Mouse (Mus musculus): ENCODE results near the gene Acvrl1. TPM values are rescaled to one million over a fixed set of nuclear protein-coding genes. Genes with fewer than 3 reads are reported as not detected.
A peak's percentile ranks its signal among the peaks of the same experiment; 100 is the strongest.

Gene Acvrl1
- polyA plus RNA-seq (2015; fragmentation: Nextera tagmentation; extraction: Ambion mirVana) = 2.3 and 2.6 TPM in 2 replicates

DNA sequence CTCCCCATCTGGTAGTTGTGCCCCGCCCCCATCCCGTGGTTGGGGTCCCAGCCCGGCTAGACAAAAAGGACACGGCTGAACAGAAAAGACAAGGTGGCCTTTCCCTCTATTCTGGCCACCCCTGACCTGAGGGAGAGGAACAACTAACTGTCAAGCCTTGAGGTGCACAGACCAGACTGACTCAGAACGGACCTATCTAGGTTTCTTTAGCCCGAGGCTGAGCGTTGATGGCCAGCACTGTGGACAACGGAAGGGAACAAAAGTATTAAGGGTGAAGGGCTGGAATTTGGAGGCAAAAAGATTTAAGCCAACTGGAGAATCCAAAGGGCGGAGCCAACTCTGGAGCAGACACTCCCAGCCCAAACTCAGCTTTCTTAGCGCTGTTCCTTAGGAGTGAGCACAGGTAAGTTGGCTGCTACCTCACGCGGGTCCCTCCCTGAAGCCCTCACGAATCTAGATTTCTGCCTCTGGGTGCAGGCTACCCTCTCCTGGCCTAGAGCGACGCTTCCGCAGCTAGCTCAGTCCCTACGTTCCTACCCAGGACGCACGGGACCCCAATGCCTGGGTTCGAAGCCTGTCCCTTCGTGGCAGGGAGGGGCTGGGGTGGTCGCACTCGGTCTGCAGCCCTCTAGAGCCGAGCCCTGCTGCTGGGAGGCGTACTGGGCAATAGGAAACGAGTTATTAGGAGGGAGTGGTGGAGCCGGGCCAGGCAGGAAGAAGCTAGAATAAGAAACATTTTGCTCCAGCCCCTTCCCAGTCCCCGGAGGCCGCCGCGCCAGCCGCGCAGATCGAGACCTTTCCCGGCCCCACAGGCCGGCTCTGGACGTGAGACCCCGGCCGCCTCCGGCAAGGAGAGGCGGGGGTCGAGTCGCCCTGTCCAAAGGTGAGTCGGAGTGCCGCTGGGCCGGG, at the start of gene Acvrl1:
Gene Acvrl1, plus strand, starts transcription at position 342 of the 909 bp plus-strand sequence.
- no peak for DNase-seq
- no peak for ATAC-seq
- WGBS (ENCODE audit: insufficient replicate concordance) = 4% methylated on average over 46 of the region's 46 CpGs

DNA sequence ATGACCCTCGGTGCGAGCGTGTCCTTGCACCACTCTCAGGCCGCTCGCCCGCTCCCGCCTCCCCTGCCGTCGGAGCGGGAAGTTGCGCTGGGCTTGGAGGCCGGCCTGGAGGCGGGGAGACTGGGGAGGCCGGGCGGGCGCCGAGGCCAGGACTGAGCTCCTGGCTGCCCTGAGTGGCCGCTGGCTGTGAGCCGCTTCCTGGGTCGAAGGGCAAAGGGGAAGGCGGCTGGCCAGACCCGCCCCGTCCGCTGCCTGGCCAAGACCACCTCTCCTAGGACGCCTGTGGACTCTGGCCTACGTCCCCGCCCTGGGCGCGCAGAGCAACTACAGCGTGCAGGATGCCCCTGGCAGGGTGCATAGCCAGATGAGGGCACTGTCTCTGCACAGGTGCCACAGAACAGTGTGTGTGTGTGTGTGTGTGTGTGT, 49.6 kb upstream of the Acvrl1 start:
- Histone ChIP-seq H3K4me3 (ENCODE audit: low read depth, low read length) (peak overlapping the region; percentile 61), H3K4me2 (ENCODE audit: low read depth, low read length) (peak overlapping the region; percentile 71), H3K36me3 (replicated peaks; ENCODE audit: insufficient read depth, low read length) (no peaks in the 10 kb centered on the region), H3K27ac (ENCODE audit: low read depth) (peak overlapping the region; percentile 88), H3K4me1 (ENCODE audit: insufficient read depth) (no peaks in the 10 kb centered on the region), H3K9me3 (ENCODE audit: low read length) (no peaks in the 10 kb centered on the region), H3K27me3 (ENCODE audit: insufficient read depth, low read length) (peaks cover 14% of the 10 kb centered on the region), H3K9ac (replicated peaks) (peak overlapping the region; percentile 70; the same call in 1 of the 2 replicates)
- DNase-seq = peak; percentile 85
- peak; percentile 92 for ATAC-seq
- TF ChIP-seq CTCF (IDR thresholded peaks at IDR 0.05; ENCODE audit: low read depth) = peak; percentile 61
- TF ChIP-seq EP300 (IDR thresholded peaks at IDR 0.05; ENCODE audit: low read depth) = no peak
- 7% methylated on average over 23 of the region's 30 CpGs for WGBS (ENCODE audit: insufficient replicate concordance)

More for the DNA sequence above, at the start of gene Acvrl1:
- Histone ChIP-seq H3K4me1 (ENCODE audit: insufficient read depth) (peaks cover 12% of the 10 kb centered on the region), H3K9me3 (ENCODE audit: low read length) (no peaks in the 10 kb centered on the region), H3K4me2 (ENCODE audit: low read depth, low read length) (peak within 1 kb of the TSS; percentile 63), H3K36me3 (replicated peaks; ENCODE audit: insufficient read depth, low read length) (no peaks in the 10 kb centered on the region), H3K9ac (replicated peaks) (peak within 1 kb of the TSS; percentile 47; the same call in 1 of the 2 replicates), H3K27ac (ENCODE audit: low read depth) (no peak within 1 kb of the TSS), H3K27me3 (ENCODE audit: insufficient read depth, low read length) (peaks cover 31% of the 10 kb centered on the region), H3K4me3 (ENCODE audit: low read depth, low read length) (peak within 1 kb of the TSS; percentile 38)
- TF ChIP-seq EP300 (IDR thresholded peaks at IDR 0.05; ENCODE audit: low read depth) (no peak), CTCF (IDR thresholded peaks at IDR 0.05; ENCODE audit: low read depth) (no peak)

DNA sequence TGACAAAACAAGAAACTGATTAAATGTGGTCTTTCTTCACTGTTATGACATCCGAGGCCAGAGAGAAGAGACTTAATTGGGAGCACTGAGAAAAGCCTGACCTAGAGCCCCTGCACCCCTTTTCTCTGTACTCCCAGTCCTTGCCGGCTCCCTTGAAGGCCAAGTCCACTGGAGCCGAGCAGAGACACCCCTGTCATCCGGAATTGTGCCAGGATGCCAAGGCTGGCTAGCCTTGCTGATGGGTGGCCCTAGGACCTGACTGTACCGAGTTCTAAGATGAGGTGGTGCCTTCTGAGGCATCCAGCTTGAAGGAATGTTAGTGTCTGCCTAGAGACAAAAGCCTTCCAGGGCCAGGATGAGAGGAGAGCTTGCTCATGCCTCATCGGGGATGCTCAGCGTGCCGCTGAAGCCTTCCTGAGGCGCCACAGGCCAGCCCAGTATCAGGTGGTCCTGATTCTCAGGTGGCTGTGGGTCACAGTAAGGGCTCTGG, 48.2 kb upstream of the Acvrl1 start:
- 84% methylated on average over 9 of the region's 9 CpGs for WGBS (ENCODE audit: insufficient replicate concordance)
- TF ChIP-seq EP300 (IDR thresholded peaks at IDR 0.05; ENCODE audit: low read depth) (no peak), CTCF (IDR thresholded peaks at IDR 0.05; ENCODE audit: low read depth) (no peak)
- no peak for ATAC-seq
- Histone ChIP-seq H3K4me3 (ENCODE audit: low read depth, low read length) (no peak overlapping the region), H3K9ac (replicated peaks) (no peak overlapping the region), H3K9me3 (ENCODE audit: low read length) (no peaks in the 10 kb centered on the region), H3K27me3 (ENCODE audit: insufficient read depth, low read length) (peaks cover 14% of the 10 kb centered on the region), H3K4me1 (ENCODE audit: insufficient read depth) (no peaks in the 10 kb centered on the region), H3K36me3 (replicated peaks; ENCODE audit: insufficient read depth, low read length) (no peaks in the 10 kb centered on the region), H3K4me2 (ENCODE audit: low read depth, low read length) (no peak overlapping the region), H3K27ac (ENCODE audit: low read depth) (no peak overlapping the region)
- DNase-seq = no peak

DNA sequence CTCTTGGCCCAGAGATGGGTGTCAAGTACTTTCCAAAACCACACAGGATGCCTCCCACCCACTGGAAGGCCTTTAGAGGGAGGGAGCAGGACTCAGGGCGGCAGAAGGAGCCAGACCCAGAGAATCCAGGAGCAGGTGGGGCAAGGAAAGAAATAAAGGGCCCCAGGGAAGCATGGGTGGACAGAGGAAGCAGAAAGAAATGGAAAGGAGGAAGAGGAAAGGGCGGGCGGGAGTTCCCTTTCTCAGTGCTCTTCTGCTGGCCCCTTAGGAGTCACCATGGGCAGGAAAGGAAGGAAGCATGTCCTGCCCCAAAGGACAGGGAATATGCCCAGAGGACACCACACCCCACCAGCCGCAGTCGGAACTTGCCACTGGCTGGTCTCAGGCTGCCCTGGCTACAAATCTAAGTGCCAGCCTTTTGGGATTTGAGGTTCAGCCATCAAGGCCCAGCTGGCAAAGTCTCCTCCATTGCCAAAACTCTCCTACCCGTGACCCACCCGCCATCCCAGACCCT, 47.2 kb upstream of the Acvrl1 start:
- Histone ChIP-seq H3K4me1 (ENCODE audit: insufficient read depth) (no peaks in the 10 kb centered on the region), H3K27ac (ENCODE audit: low read depth) (no peak overlapping the region), H3K36me3 (replicated peaks; ENCODE audit: insufficient read depth, low read length) (no peaks in the 10 kb centered on the region), H3K4me3 (ENCODE audit: low read depth, low read length) (no peak overlapping the region), H3K27me3 (ENCODE audit: insufficient read depth, low read length) (peaks cover 14% of the 10 kb centered on the region), H3K4me2 (ENCODE audit: low read depth, low read length) (no peak overlapping the region), H3K9me3 (ENCODE audit: low read length) (no peaks in the 10 kb centered on the region), H3K9ac (replicated peaks) (no peak overlapping the region)
- WGBS (ENCODE audit: insufficient replicate concordance) = 59% methylated on average over 7 of the region's 7 CpGs
- TF ChIP-seq CTCF (IDR thresholded peaks at IDR 0.05; ENCODE audit: low read depth) (no peak), EP300 (IDR thresholded peaks at IDR 0.05; ENCODE audit: low read depth) (no peak)
- DNase-seq (no peak), ATAC-seq (no peak)

DNA sequence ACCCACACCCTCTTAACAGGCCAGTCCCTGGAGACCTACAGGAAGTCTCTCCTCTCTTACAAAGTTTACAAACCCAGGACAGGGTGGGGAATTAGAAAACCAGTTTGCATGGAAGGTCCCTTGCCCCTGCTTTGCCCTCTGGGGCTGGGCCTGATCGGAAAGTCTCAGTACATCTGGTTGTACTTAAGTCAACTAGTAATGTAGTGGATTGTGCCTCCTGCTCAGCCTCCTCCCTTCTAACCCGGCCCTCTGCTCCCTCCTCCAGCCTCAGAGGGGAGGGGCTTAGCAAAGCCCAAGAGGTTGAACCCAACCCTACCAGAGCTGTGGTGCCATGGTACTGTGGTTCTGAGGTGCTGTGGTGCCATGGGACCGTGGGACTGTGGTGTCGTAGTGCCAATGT, 46.1 kb upstream of the Acvrl1 start:
- TF ChIP-seq EP300 (IDR thresholded peaks at IDR 0.05; ENCODE audit: low read depth) = no peak
- no peak for TF ChIP-seq CTCF (IDR thresholded peaks at IDR 0.05; ENCODE audit: low read depth)
- no peak overlapping the region for H3K9ac ChIP-seq (replicated peaks)
- H3K4me3 ChIP-seq (ENCODE audit: low read depth, low read length) = no peak overlapping the region
- no peak for DNase-seq
- H3K36me3 ChIP-seq (replicated peaks; ENCODE audit: insufficient read depth, low read length) = no peaks in the 10 kb centered on the region
- no peak overlapping the region for H3K4me2 ChIP-seq (ENCODE audit: low read depth, low read length)
- H3K9me3 ChIP-seq (ENCODE audit: low read length) = no peaks in the 10 kb centered on the region
- WGBS (ENCODE audit: insufficient replicate concordance) = 55% methylated on average over 4 of the region's 4 CpGs
- H3K4me1 ChIP-seq (ENCODE audit: insufficient read depth) = no peaks in the 10 kb centered on the region
- no peak overlapping the region for H3K27ac ChIP-seq (ENCODE audit: low read depth)
- ATAC-seq = no peak
- peaks cover 13% of the 10 kb centered on the region for H3K27me3 ChIP-seq (ENCODE audit: insufficient read depth, low read length)

DNA sequence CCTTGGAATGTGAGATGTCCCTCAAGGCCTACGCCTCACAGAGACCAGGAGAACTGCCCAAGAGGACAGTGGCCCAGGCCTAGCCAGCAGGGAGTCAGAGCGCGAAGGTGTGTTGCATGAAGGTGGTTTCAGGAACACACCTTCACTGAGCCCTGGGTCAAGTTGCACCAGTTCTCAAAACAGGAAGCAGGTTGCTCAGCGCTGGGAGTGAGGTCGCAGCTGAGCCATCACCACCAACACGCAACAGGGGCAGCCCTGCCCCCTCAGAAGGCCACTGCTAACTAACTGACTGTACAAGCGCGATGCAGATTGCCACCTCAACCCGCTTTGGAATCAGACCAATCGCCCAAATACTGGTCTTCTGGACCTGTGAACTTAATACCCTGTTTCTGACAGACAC, 43.8 kb upstream of the Acvrl1 start:
- ATAC-seq (no peak), DNase-seq (no peak)
- Histone ChIP-seq H3K4me3 (ENCODE audit: low read depth, low read length) (no peak overlapping the region), H3K27me3 (ENCODE audit: insufficient read depth, low read length) (peaks cover 3% of the 10 kb centered on the region; the same call in 1 of the 2 replicates), H3K9ac (replicated peaks) (no peak overlapping the region), H3K36me3 (replicated peaks; ENCODE audit: insufficient read depth, low read length) (no peaks in the 10 kb centered on the region), H3K27ac (ENCODE audit: low read depth) (no peak overlapping the region), H3K4me1 (ENCODE audit: insufficient read depth) (no peaks in the 10 kb centered on the region), H3K4me2 (ENCODE audit: low read depth, low read length) (no peak overlapping the region), H3K9me3 (ENCODE audit: low read length) (no peaks in the 10 kb centered on the region)
- TF ChIP-seq EP300 (IDR thresholded peaks at IDR 0.05; ENCODE audit: low read depth) (no peak), CTCF (IDR thresholded peaks at IDR 0.05; ENCODE audit: low read depth) (no peak)
- WGBS (ENCODE audit: insufficient replicate concordance) = 45% methylated on average over 10 of the region's 10 CpGs
